Mouse (Mus musculus): ENCODE measurements at regions not wholly inside any gene's neighbourhood (a gene's known extent, or its start where the extent isn't known, plus 50 kb on each side); places are given as distances from the start of the nearest gene placed in this dataset.

GRCm38 (mm10) chr2:114848914-114849313 is 194.2 kb upstream of the Dph6 start:
- Histone ChIP-seq H3K36me3 (ENCODE audit: insufficient read depth, low read length) (no peaks in the 10 kb centered on the region), H3K27me3 (ENCODE audit: insufficient read depth, low read length) (no peaks in the 10 kb centered on the region), H3K27ac (no peak overlapping the region), H3K4me2 (ENCODE audit: low read length) (no peak overlapping the region), H3K4me1 (replicated peaks; ENCODE audit: insufficient read depth, low read length) (no peaks in the 10 kb centered on the region), H3K9ac (ENCODE audit: low read depth, low read length) (no peak overlapping the region), H3K9me3 (replicated peaks; ENCODE audit: low read length) (no peaks in the 10 kb centered on the region), H3K4me3 (replicated peaks; ENCODE audit: low read depth, low read length) (no peak overlapping the region)
- TF ChIP-seq CTCF (IDR thresholded peaks at IDR 0.05; ENCODE audit: low read depth), result no peak
- DNase-seq (ENCODE audit: low spot score) (peak; percentile 44), ATAC-seq (replicated peaks; ENCODE audit: low FRiP score, low read depth) (no peak)
- WGBS, result 62% methylated on average over 2 of the region's 2 CpGs

- ATAC-seq (replicated peaks; ENCODE audit: low FRiP score, low read depth) (peak; percentile 68; the same call in 1 of the 2 replicates), DNase-seq (ENCODE audit: low spot score) (peak; percentile 91)
- 35% methylated on average over 13 of the region's 13 CpGs for WGBS
- H3K27me3 ChIP-seq (ENCODE audit: insufficient read depth, low read length), result no peaks in the 10 kb centered on the region
- H3K4me1 ChIP-seq (replicated peaks; ENCODE audit: insufficient read depth, low read length), result no peaks in the 10 kb centered on the region
- H3K4me3 ChIP-seq (replicated peaks; ENCODE audit: low read depth, low read length), result no peak overlapping the region
- H3K9ac ChIP-seq (ENCODE audit: low read depth, low read length), result no peak overlapping the region
- no peaks in the 10 kb centered on the region for H3K9me3 ChIP-seq (replicated peaks; ENCODE audit: low read length)
- H3K36me3 ChIP-seq (ENCODE audit: insufficient read depth, low read length), result no peaks in the 10 kb centered on the region
- TF ChIP-seq CTCF (IDR thresholded peaks at IDR 0.05; ENCODE audit: low read depth), result peak; percentile 96
- no peak overlapping the region for H3K27ac ChIP-seq
- no peak overlapping the region for H3K4me2 ChIP-seq (ENCODE audit: low read length)
These were observed 199.2 kb upstream of the Dph6 start for GRCm38 (mm10) chr2:114853715-114854530.

DNA sequence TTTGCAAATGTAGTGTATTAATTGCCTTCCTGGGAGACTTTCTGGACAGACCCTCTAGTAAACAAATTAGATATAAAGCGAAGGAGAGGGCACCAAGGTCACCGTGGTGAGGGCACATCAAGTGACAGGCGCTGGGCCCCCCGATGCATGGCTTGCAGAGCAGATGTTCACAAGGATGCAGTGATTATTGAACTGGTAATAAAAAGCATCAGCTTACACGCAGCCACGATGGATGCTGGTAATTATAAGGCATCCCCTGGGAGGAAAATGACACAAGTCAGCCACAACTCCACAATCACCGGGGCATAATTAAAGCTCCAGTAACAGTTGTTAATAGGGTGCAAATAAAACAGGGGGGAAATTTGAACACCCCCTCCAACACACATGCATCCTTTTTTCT is 217.5 kb upstream of the Dph6 start:
- ATAC-seq (replicated peaks; ENCODE audit: low FRiP score, low read depth), result no peak
- WGBS, result 34% methylated on average over 7 of the region's 7 CpGs

GRCm38 (mm10) chr2:114873090-114873489 is 218.3 kb upstream of the Dph6 start:
- no peak overlapping the region for H3K9ac ChIP-seq (ENCODE audit: low read depth, low read length)
- H3K9me3 ChIP-seq (replicated peaks; ENCODE audit: low read length), result no peaks in the 10 kb centered on the region
- no peaks in the 10 kb centered on the region for H3K27me3 ChIP-seq (ENCODE audit: insufficient read depth, low read length)
- no peaks in the 10 kb centered on the region for H3K36me3 ChIP-seq (ENCODE audit: insufficient read depth, low read length)
- ATAC-seq (replicated peaks; ENCODE audit: low FRiP score, low read depth) (no peak), DNase-seq (ENCODE audit: low spot score) (no peak)
- H3K4me3 ChIP-seq (replicated peaks; ENCODE audit: low read depth, low read length), result no peak overlapping the region
- H3K4me1 ChIP-seq (replicated peaks; ENCODE audit: insufficient read depth, low read length), result no peaks in the 10 kb centered on the region
- no peak for TF ChIP-seq CTCF (IDR thresholded peaks at IDR 0.05; ENCODE audit: low read depth)
- H3K4me2 ChIP-seq (ENCODE audit: low read length), result no peak overlapping the region
- WGBS, result 54% methylated on average over 4 of the region's 4 CpGs
- H3K27ac ChIP-seq, result no peak overlapping the region

More for the DNA sequence above, 217.5 kb upstream of the Dph6 start:
- Histone ChIP-seq H3K4me3 (replicated peaks; ENCODE audit: low read depth, low read length) (no peak overlapping the region), H3K9ac (ENCODE audit: low read depth, low read length) (no peak overlapping the region), H3K9me3 (replicated peaks; ENCODE audit: low read length) (no peaks in the 10 kb centered on the region), H3K4me1 (replicated peaks; ENCODE audit: insufficient read depth, low read length) (no peaks in the 10 kb centered on the region), H3K36me3 (ENCODE audit: insufficient read depth, low read length) (no peaks in the 10 kb centered on the region), H3K4me2 (ENCODE audit: low read length) (no peak overlapping the region), H3K27ac (no peak overlapping the region), H3K27me3 (ENCODE audit: insufficient read depth, low read length) (no peaks in the 10 kb centered on the region)
- DNase-seq (ENCODE audit: low spot score), result no peak
- no peak for TF ChIP-seq CTCF (IDR thresholded peaks at IDR 0.05; ENCODE audit: low read depth)

DNA sequence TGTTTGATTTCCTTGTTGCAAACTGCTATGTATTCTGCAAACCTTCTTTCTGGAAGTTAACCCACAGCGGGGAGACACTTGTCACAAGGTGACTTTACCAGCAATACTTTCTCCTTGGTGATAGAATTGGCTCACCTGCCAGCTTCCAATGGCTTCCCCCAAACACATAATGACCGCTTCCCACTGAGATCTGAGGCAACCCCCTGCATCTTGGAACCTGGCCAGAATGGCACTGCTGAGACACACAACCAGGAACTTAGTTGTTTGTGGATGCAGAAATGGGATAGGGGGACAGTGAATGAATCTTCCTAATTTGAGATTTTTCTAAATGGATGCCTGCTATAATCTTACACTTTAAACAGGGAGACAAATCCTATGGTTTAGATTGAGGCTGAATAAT is 224.3 kb upstream of the Dph6 start:
- TF ChIP-seq CTCF (IDR thresholded peaks at IDR 0.05; ENCODE audit: low read depth), result no peak
- Histone ChIP-seq H3K27ac (no peak overlapping the region), H3K4me1 (replicated peaks; ENCODE audit: insufficient read depth, low read length) (no peaks in the 10 kb centered on the region), H3K27me3 (ENCODE audit: insufficient read depth, low read length) (no peaks in the 10 kb centered on the region), H3K9me3 (replicated peaks; ENCODE audit: low read length) (no peaks in the 10 kb centered on the region), H3K4me3 (replicated peaks; ENCODE audit: low read depth, low read length) (no peak overlapping the region), H3K4me2 (ENCODE audit: low read length) (no peak overlapping the region), H3K36me3 (ENCODE audit: insufficient read depth, low read length) (no peaks in the 10 kb centered on the region), H3K9ac (ENCODE audit: low read depth, low read length) (no peak overlapping the region)
- ATAC-seq (replicated peaks; ENCODE audit: low FRiP score, low read depth) (no peak), DNase-seq (ENCODE audit: low spot score) (no peak)
- WGBS, result 71% methylated on average over 2 of the region's 2 CpGs

DNA sequence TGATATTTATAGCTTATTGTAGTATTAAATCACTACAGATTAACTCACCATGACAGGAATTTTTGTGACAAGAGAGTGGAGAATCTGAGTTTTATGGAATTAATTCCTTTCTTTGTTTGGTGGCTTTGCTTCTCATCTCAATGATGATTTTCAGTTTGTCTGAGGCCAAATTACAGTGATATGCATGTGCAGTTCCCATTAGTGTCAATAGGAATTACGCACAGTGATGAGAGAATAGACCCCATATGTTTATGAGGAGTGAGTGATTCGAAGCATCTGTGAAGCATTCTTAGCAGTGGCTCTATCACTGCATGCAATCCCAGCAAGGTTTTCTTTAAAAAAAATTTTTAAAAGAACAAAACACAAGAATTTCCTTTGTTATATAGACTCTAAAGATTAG is 225.0 kb upstream of the Dph6 start:
- Histone ChIP-seq H3K27me3 (ENCODE audit: insufficient read depth, low read length) (no peaks in the 10 kb centered on the region), H3K4me2 (ENCODE audit: low read length) (no peak overlapping the region), H3K27ac (no peak overlapping the region), H3K9ac (ENCODE audit: low read depth, low read length) (no peak overlapping the region), H3K4me3 (replicated peaks; ENCODE audit: low read depth, low read length) (no peak overlapping the region), H3K4me1 (replicated peaks; ENCODE audit: insufficient read depth, low read length) (no peaks in the 10 kb centered on the region), H3K9me3 (replicated peaks; ENCODE audit: low read length) (no peaks in the 10 kb centered on the region), H3K36me3 (ENCODE audit: insufficient read depth, low read length) (no peaks in the 10 kb centered on the region)
- no peak for DNase-seq (ENCODE audit: low spot score)
- ATAC-seq (replicated peaks; ENCODE audit: low FRiP score, low read depth), result no peak
- no peak for TF ChIP-seq CTCF (IDR thresholded peaks at IDR 0.05; ENCODE audit: low read depth)
- 81% methylated on average over 2 of the region's 2 CpGs for WGBS
